Mouse (Mus musculus): ENCODE results near the gene Gm21256. TPM values are rescaled to one million over a fixed set of nuclear protein-coding genes. Genes with fewer than 3 reads are reported as not detected.
"Not testable (repeated sequence)": the region's sequence is repeated elsewhere in the genome, so short reads cannot be mapped to it uniquely, and the experiment has no call there.

Gm21256 gene
- total RNA-seq (2021), result not detected
- long read RNA-seq, experiment 1, result 0 reads
- long read RNA-seq, experiment 2, result 0 reads

GRCm38 (mm10) chrY:47450660-47451059 lies at the start of gene Gm21256:
Gene Gm21256, plus strand, starts transcription at chrY:47450960.
- DNase-seq; H3K27ac ChIP-seq; H3K4me3 ChIP-seq; intact Hi-C loops (cut with DNase I): not testable (repeated sequence)

Other genes with a start within 250 kb of the Gm21256 start
- gene Gm21170, start 240.1 kb downstream of the Gm21256 start, total RNA-seq (2021), result not detected

All from gastrocnemius, adult 2 months (tissue).